Mouse (Mus musculus) T-cell, adult 2 months (primary cell): ENCODE measurements at regions not wholly inside any gene's neighbourhood (a gene's known extent, or its start where the extent isn't known, plus 50 kb on each side); places are given as distances from the start of the nearest gene placed in this dataset.

Experiments used
- DNase-seq: peaks from one replicate; pipeline ENCODE4 v3.0.0; 2022; ENCODE audit warnings: low spot score

DNA sequence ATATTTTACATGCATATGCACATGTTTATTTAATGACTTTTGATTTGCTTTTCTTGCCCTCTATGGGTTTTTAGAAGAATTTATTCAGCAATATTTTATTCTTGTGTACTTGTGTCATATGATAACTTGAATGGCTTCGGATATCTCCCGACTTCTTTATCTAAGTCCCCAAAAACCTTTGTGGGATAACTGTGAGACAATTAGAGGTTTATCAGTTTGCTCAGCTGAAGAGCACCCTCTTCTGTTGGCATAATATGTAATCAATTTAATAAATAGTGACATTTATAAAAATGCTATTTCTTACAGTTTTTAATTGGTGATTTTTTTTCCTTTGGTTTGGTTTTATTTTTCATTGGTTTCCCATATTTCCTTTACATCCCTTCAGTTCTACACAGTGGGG is 194.2 kb upstream of the Tent5a start:
- no peak for DNase-seq

DNA sequence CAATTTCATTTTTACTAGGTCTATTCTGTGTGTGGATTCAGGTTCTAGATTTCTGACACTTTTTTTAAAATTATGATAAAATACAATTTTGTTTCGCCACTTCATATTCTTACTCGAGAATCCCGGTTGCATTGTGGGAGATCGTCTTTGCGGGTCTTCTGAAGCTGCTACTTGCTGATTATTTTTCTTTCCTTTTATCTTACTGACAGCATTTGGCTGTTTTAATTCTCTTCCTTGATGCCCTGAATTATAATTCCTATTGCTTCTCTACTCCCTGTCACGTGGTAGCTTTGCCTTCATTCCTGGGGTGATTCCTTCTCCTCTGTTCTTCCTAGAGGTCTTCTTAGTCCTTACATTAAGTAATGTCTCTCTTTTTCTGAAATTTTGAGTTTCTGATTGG is 193.8 kb upstream of the Tent5a start:
- no peak for DNase-seq

DNA sequence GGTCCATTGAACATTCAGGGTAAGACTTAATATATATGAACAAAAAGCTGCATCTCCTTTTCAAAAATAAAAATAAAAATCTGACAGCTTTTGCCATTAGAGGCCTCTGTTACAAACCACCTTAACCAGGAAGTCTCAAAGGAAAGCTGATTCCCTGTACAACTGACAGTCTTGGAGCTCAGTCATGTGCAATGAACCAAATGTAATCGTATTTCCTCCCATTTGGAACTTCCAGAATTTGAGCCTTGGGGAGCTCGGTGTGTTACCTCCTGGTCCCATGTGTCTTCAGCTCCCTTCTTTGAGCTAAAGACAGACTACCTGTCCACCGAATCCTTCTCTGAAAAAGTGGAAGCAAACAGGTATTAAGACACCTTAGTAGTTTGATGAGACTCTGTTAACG is 171.9 kb upstream of the Tent5a start:
- no peak for DNase-seq

DNA sequence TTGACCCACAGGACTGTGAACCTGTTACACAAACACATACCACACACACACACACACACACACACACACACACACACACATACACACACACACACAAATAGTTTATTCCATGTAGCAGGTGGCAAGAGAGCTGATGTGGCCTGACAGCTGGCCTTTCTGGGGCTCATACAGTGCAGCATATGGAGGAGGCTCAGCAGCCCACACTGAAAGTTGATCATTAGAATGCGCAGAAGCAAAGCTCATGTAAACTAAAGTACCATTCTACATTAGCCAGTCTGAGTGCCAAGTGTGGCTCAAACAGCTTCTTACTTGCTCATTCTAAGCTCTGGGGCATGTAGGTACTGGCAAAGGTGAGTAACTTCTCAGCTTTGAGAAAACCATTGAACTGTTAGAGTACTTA is 170.2 kb upstream of the Tent5a start:
- no peak for DNase-seq

DNA sequence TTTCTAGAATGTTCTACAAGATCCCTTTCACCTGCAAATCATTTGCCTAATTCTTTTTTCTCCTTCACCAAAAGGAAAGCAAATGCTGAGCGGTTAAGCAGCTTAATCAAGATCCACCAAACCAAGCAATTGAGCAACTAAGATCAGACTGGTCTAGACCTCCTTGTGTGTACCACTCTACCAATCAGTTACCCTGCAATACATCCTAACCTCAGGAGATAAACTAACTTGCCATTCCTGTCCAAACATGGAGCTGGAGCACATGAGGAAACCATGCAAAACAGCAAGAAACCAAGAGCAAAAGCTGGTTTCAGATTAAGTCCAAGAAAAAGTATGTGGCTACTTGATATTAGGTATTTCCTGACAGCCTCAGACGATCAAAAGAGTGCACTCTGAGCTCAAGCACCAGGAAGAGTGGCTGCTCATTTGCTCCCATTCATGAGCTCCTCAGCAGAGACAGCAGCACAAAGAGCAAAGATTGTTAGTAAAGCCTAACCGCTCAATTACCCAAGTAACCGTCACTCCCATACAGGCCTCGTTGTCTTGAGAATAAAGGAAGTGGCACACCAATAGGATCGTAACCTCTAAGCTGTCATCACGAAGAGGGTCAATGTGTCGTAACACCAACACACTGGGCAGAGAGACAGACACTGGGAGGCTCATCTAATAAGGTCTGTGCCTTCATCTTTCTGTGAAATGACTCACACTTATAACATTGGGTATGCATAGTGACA is 169.5 kb upstream of the Tent5a start:
- no peak for DNase-seq

DNA sequence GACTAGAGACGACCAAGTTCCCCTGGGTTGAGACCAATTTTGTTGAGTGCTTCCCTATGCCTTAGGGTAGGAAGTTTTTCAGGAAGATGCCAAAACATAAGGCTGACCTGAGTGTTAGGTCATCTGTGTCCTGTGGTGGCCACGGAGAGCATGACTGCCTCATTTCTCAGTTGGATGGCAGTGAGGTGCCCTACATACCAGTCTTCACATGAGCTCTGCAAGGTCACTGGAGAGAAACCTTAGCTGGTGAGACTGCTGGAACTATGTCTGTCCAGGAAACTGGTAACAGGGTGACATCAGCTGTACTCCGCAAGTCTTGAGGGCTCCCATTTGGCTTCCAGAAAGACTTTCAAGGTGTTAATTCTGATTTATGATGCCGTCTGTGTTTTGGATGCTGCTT is 167.9 kb upstream of the Tent5a start:
- DNase-seq, result no peak

DNA sequence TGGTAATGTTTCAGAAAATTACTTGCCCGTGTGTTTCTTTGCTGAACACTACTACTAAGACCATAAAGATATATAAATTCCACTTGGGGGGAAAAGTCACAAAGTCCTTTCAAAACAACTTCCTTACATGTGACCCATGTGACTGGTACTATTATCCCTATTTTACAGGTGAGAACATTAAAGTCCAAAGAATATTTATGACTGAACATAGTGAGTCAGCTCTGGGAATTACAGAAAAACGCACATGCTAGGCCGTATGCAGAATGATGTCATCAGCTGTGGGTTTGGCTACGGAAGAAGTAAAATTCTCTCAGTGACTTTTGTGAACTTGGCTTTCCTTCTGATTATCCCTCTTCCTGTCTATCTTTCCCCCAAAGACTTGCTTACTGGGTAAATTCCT is 166.6 kb upstream of the Tent5a start:
- no peak for DNase-seq

DNA sequence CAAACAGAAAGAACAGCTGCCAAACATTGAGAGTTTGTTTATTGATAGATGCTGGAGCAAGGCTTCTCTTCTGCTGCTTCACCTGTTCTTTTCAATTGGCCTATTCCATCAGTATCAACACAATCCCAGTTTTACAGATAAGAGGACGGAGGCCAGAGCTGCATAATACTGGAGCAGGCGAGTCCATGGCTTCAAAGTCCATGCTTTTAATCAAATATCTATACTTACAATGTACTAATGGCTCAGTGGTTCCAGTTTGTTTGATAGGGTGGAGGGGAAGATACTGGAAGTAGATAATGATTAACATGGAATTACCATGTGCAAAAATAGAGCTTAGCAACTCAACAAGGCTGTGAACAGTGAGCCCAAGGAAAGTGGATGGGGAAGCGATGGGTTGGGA is 163.2 kb upstream of the Tent5a start:
- DNase-seq, result no peak

DNA sequence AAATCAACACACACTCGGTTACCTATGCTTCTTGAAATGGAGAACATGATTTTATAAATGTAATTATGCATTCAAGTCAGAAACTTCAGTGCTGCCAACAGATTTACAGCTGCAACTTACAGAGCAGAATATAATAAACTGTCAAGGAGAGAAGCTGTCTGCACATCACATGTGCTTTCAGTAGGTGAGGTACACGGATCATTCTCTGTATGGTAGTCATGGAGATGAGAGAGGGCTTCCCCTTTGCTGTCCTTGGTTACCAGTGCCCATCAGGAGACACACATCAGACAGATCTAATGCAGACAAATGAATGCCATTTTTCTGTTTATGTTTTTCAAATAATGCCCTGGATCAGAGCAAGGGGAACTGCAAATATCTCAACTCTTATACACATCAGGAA is 160.8 kb upstream of the Tent5a start:
- no peak for DNase-seq

DNA sequence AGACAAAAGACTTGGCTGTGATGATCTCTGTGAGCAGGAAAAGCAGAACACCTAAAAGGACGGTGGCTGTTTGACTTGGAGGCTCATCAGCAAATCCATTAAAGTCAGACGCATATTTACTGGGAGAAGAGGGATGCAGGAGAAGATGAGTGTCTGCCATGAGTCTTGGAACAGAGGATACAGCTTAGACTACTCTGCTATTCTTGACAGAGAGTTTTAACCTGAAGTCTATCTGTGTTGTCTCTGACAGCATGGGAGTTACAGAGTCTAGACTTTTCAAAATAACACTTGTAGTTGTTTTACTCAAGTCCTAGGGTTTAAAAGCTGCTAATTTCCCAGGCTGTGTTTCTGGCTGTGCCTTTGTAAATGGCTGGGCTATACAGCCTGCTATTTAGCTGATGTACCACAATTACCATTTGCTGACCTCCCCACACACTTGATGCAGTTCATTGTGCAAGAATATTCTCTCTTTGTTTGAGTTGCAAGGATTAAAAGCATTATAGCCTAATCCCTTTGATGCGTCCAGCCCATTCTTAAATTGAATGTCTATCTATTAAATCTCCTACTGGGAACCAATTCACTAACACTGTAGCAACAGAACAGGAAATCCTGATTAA is 160.0 kb upstream of the Tent5a start:
- DNase-seq, result no peak

DNA sequence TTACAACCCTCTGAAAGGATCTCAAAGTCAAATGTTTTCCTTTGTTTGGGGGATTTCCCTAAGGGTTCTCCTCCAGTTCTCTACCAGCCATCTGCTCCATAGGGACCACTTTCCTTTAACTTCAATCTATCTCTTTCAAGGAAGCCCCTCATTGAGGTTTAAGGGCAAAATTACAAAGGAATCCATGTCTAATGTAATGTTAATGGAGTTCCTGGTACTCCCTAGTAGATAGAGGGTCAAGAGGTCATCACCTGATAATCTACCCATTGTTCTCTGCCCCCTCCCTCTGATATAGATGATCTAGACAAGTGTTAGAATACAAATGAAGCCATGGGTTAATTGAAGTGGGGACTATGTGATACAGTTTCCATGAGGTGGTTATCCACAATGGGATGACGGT is 158.6 kb upstream of the Tent5a start:
- no peak for DNase-seq

DNA sequence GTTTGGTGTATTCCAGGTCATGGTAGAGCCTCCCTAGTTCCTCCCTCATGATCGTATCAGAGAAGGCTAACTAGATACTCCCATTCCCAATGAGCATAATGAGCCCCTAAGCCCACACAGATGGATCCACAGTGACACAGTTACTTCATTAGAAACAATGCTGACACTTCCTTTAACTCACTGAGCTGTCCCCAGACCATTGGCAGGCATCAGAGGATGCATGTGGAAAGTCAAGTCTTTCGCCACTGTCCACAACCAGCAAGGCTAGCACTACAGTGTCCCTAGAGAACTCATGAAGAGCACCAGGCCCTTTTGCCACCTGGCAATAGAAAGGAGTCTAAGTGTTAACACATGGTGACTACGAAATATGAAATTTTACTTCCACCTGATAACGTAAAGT is 156.1 kb upstream of the Tent5a start:
- no peak for DNase-seq

DNA sequence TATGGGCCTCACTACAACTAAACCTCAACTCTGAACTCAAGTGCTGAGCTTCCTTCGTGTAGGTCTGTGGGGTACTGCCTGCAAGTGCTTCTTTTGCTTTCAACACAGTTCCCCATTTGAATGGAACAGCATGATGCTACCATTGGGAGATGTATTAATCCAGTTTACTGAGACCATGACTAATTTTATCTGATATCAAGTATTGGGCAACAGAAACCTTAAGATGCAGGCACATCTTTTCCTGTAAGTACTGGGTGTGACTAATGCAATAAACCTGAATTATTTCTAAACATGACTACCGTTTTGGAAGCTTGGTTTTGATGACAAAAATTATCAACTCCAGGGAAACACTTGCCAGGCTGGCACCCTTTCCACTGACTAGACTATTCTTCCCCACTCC is 153.4 kb upstream of the Tent5a start:
- DNase-seq, result no peak

DNA sequence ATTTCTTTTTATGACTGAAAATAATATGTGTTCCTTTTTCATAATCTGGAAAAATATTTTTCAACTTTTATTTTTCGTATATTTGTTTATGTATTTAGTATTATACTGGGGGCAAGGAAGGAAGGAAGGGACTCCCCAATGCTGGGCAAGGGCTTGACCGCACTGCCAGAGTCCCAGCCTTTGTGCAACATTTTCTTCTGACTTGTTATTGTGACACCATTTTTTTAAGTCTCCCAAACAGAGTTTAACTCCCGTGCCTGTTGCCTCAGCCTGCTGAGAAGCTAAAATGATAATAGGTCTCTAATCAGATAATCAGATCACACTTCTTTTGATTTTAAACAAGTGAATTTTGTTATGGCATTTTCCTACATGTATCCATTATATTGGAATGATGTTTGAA is 148.1 kb upstream of the Tent5a start:
- no peak for DNase-seq

DNA sequence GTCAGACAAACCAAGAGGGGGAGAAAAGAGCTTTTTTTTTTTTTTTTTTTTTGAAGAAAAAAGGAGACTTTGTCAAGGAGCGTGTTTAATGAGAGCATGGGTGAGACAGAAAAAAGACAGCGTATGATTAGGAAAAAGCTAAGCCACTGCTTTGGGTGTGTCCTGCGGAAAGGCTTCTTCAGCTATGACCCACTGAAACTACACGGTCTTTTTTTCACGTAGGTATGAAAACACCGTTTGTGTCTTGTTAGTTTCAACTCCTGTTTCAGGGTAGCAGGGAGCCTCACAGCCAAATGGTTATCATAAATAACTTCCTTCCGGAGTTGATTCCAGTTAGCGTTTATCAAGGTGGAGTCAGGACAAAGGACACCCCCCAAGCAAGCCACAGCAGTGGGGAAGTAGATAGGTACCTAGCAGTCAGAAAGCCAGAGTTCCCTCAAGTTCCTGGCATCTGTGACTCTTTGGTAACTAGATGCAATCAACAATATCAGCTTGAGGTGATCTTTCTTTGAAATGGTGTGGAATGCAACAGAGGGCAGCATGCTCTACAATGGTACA is 143.2 kb upstream of the Tent5a start:
- DNase-seq, result no peak

DNA sequence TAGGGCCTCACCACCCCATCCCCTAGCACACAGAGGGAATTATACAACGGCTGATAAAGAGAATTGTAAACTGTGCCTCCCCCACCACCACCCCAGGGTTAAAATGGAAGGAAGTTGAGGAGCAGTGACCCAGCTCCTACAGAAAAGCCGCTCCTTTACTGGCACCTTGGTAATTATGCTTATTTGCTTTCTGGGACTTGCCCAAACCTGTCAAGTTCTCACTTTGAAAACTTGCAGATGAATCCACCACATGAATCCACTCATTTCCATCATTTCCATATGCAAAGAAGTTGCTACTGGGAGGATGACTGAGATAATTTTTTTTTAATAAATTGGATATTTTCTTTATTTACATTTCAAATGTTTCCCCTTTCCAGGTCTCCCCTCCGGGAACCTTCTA is 142.1 kb upstream of the Tent5a start:
- no peak for DNase-seq

DNA sequence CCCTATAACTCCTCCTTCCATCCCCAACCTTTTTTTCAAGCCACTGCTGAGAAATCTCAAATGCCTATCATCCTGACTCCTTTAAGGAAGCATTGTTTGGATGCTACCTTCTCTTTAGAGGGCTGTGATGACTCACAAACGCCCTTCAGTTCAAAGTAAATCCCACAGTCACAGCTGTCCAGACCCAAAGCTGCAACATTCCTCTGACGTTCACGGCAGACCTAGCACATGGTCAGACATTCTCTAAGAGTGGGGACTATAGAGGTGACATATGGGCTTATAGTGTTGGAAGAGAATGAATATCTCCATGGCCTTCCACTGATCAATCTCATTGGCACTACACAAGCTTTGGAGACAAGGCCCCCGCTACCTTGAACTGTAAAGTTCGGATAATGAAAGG is 139.5 kb upstream of the Tent5a start:
- DNase-seq, result no peak

DNA sequence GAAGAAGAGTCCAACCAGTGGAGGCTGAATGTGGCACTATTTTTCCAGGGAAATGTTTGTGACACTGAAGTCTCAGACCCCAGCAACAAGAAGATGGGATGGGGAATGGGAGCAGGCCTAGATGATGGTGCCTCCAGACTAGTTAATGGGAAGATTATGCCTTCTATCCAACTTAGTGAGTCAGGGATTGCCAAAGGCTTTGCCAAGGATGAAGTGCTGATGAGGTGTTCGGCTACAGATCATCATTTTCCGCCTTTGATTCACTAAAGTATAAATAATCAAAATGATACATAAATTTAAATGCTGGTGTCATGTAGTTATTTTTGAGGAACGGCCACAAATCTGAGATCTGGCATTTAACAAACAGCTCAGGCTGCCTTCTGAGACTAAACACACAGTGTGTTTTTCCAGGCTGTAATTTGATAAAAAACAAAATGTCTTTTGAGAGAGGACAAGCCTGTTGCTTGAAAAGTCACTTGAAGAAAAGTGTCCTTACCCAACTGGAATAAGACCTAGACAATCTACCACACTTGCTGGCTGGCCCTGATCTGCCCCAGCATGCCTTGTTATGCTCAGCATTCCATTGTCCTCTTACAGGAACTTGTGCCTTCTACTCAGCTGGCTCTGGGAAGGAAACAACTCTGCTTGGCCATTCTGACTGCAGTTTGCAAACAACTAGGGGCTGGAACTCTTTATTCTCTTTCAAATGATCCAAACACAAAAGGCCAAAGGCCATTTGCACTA is 132.1 kb upstream of the Tent5a start:
- no peak for DNase-seq

DNA sequence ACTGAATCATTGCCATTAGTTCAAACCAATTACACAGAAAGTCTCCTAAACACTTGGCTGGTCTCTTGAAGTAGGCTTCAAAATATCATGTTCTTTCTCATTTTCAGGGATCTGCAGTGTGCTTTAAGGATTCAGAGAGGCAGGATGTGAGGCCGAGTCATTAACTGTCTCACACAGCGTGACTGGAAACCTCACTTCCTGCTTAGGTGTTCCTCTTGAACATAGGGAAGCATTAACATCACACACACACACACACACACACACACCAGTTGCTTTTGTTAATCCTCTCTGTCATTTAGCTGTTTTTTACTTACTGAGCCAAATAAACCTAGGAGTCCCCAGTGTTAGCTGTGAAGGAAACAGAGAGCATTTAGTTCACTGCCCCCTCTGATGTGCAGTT is 131.2 kb upstream of the Tent5a start:
- no peak for DNase-seq

DNA sequence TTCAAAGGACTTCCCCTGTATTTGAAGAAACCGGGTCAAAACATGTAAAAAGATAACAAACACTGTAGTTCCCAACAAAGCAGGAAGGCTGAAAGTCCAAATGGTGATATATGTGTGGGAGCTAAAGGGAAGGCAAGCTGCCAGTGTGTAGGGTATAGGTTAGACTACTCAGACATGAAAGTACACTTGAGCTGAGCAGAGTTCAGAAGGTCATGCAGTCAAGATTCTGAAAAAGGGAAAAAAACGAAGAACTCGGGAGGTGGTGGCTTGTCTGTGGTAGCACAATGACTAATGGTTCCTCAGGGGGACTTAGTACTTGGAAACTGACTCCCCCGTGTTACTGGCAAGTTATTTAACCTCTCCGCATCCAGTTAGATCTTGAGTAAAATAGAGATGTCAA is 130.3 kb upstream of the Tent5a start:
- DNase-seq, result no peak

DNA sequence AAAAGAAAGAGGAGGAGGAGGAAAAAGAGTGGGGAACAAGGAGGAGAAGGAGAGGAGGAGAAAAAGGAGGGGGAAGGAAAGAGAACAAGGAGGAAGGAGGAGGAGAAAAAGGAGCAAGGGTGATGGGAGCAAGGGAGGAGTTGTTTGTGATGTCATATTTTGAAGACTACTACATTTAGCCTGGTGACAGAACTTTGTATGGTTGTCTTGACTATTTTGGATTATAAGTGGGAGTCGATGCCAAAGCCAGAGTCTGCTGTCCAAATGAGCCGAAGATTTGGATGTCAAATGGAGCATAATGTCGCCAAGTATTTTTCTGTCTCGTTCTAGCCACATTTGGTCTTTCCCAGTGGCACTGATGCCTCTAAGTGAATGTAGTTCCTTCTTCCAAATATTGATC is 128.2 kb upstream of the Tent5a start:
- DNase-seq, result no peak

DNA sequence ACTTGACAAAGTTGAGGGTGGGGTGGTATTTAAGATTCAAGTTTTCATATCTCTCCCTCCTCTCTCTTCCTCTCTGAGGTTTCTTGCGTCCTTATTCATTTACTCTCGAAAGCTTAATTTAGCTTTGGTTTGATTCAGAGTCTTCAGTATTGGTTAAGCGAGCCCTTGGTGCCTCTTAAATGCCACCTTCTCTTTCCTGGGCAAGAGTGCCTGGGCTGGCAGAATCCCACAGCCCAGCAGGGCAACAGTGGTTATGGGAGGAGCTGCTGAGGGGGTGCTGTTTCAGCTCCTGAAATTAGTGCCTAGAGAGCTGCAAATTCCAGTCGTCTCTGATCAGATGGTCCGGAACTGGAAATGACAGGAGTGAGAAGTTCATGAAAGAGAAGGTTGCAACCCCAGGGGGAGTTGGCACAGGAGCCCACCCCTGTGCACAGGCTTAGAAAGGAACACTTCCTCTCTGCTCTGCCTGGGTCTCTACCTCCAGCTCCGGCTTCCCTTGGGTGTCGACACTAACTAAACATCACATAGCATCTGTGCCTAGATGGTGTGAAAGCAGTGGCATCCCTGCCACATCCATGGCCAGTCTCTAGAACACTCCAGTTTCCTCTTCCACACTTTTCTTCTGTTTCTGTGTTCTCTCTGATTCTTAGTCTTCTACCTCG is 125.2 kb upstream of the Tent5a start:
- no peak for DNase-seq

DNA sequence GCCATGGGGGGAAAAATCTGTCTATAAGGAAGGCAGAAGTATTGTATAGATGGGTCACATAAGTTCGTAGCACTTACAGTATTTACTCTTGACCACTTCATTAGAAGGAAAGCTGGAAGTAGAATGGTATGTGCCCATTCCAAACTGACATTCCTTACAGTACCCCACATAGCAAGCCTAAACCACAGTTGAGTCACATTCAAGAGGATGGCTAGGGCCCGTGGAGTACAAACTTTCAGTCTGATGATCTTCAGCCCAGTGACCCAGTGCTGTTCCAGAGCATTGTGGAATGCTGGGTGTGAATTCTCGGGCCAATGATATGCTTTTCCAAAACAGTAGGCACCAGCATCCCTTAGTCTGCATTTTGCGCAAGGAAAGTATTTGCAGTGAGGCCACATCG is 124.2 kb upstream of the Tent5a start:
- no peak for DNase-seq
